18 mouse cellular contexts compared by ENCODE assay signal in the genomic region with DNA sequence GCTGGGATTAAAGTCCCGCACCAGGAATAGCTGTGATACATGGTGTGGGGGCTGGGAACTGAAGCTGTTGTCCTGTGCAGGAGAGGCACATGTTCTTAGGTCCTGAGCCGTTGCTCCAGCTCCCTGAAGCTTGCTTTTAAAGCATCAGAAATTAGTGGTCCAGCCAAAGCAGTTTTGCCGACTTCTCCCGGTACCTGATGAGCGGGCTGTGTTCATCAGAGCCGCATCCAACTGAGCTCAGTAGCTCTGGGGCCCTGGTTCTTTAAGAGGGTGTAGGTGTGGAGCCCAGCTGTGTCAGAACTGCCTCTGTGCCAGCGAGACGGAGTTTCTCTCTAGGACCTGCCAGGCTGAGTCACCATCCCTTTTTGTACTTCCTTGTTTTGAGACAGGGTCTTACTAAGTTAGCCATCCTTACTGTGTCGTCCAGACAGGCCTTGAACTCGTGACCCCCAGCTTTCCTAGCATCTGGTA. TPM values are rescaled to one million over a fixed set of nuclear protein-coding genes. Genes with fewer than 3 reads are reported as not detected.
DNase-seq lines count a peak whose midpoint lies in the region; ATAC-seq and TF ChIP-seq lines count a peak whose summit lies in the region.
"Had no signal": no experiment of that assay in that cellular context is flagged by ENCODE, and none has a peak within 500 bp of the region (broad histone marks: within the 10 kb centered on the region; RNA-seq: fewer than 3 reads in every experiment).

No protein-coding gene starts in this region.

- H3K27ac ChIP-seq in CH12.LX (ENCODE audit: insufficient read depth, low read depth): peak overlapping the region; percentile 75
- H3K27ac ChIP-seq in bone marrow, adult 2 months (ENCODE audit: control insufficient read depth, insufficient read depth, low read depth, low read length, poor library complexity): peak overlapping the region; percentile 52
- no peak overlapping the region for H3K27ac ChIP-seq in forebrain, embryonic 14.5 days (ENCODE audit: low read depth, low read length)
- H3K27ac ChIP-seq: forebrain, embryonic 15.5 days; liver, embryonic 15.5 days; stomach, embryonic 15.5 days had no signal

- peak overlapping the region; percentile 51 for H3K9ac ChIP-seq in CH12.LX (ENCODE audit: insufficient read depth, low read depth)
- no peak overlapping the region for H3K9ac ChIP-seq in forebrain, embryonic 14.5 days (ENCODE audit: low read length)
- H3K9ac ChIP-seq: forebrain, embryonic 15.5 days; liver, embryonic 15.5 days; stomach, embryonic 15.5 days had no signal

- no peak for TF ChIP-seq CTCF in CH12.LX (conservative IDR thresholded peaks at IDR 0.05 in 1 of 2, IDR thresholded peaks at IDR 0.05 in 1 of 2; ENCODE audit: low read depth in 2 of 2, low read length in 2 of 2)
- no peak for TF ChIP-seq CTCF in bone marrow, adult 2 months (IDR thresholded peaks at IDR 0.05; ENCODE audit: control insufficient read depth, insufficient read depth, low read length)

- TF ChIP-seq RAD21 in CH12.LX (IDR thresholded peaks at IDR 0.05; ENCODE audit: low read depth, low read length): no peak; the same call in none of the 2 replicates

- DNase-seq in left cerebral cortex, postnatal 25 days (ENCODE audit: low spot score in 2 of 2): peak; percentile 16 to 67
- no peak for DNase-seq in left cerebral cortex, postnatal 10 days (ENCODE audit: extremely low spot score in 1 of 2, low spot score in 2 of 2)
- DNase-seq in CH12.LX (ENCODE audit: extremely low read depth): peak; percentile 83
- no peak for DNase-seq in embryo, embryonic 10 days (ENCODE audit: low spot score)
- no peak for DNase-seq in forebrain, embryonic 14.5 days (ENCODE audit: low spot score)
- DNase-seq: cerebellum, adult 18-20 months had no signal

- no peaks in the 10 kb centered on the region for H3K27me3 ChIP-seq in CH12.LX (replicated peaks)
- no peaks in the 10 kb centered on the region for H3K27me3 ChIP-seq in forebrain, embryonic 14.5 days (replicated peaks; ENCODE audit: control insufficient read depth, insufficient read depth, low read length)
- H3K27me3 ChIP-seq: forebrain, embryonic 15.5 days; stomach, embryonic 15.5 days had no signal

- peaks cover 5 to 49% of the 10 kb centered on the region in 2 experiments for H3K36me3 ChIP-seq in CH12.LX (replicated peaks in 1 of 2; ENCODE audit: control insufficient read depth in 1 of 2, insufficient read depth in 1 of 2, low read length in 1 of 2)
- H3K36me3 ChIP-seq in forebrain, embryonic 14.5 days (ENCODE audit: control insufficient read depth, insufficient read depth, low read length): 0 out of 2 replicates have a peak, but pooled peaks cover 6% of the 10 kb centered on the region
- H3K36me3 ChIP-seq: forebrain, embryonic 15.5 days; stomach, embryonic 15.5 days had no signal

- peaks cover 8% of the 10 kb centered on the region for H3K9me3 ChIP-seq in CH12.LX (replicated peaks; ENCODE audit: low read length)
- no peaks in the 10 kb centered on the region for H3K9me3 ChIP-seq in forebrain, embryonic 14.5 days (replicated peaks; ENCODE audit: control insufficient read depth, low read length)
- H3K9me3 ChIP-seq: forebrain, embryonic 15.5 days; liver, embryonic 15.5 days; stomach, embryonic 15.5 days had no signal

- peak; percentile 64; the same call in 1 of the 2 replicates for TF ChIP-seq EP300 in CH12.LX (IDR thresholded peaks at IDR 0.05; ENCODE audit: low read length)

- intact Hi-C loops in left cerebral cortex, postnatal 25 days (cut with DNase I): no loop called here
- intact Hi-C loops in left cerebral cortex, postnatal 10 days (cut with DNase I): no loop called here

- peak overlapping the region; percentile 53 for H3K4me2 ChIP-seq in CH12.LX (ENCODE audit: insufficient read depth, low read depth, poor library complexity, severe bottlenecking)
- H3K4me2 ChIP-seq in forebrain, embryonic 14.5 days (ENCODE audit: low read length): no peak overlapping the region
- H3K4me2 ChIP-seq: forebrain, embryonic 15.5 days; liver, embryonic 15.5 days; stomach, embryonic 15.5 days had no signal

- in situ Hi-C loops in CH12.LX (cut with MboI; ENCODE audit: low pct_ligation_motif_present, low pct_unique_long_range_greater_than_20kb, low sequenced_read_pairs): no loop called here

- peaks cover 19 to 30% of the 10 kb centered on the region in 2 experiments for H3K4me1 ChIP-seq in CH12.LX (ENCODE audit: control insufficient read depth in 1 of 2, insufficient read depth in 2 of 2)
- H3K4me1 ChIP-seq in bone marrow, adult 2 months (ENCODE audit: control insufficient read depth, insufficient read depth, low read length): peaks cover 5% of the 10 kb centered on the region
- H3K4me1 ChIP-seq in forebrain, embryonic 14.5 days (ENCODE audit: control insufficient read depth, insufficient read depth, low read length): no peaks in the 10 kb centered on the region
- H3K4me1 ChIP-seq: forebrain, embryonic 15.5 days; liver, embryonic 15.5 days; stomach, embryonic 15.5 days had no signal

- no peaks in the 10 kb centered on the region for H3K79me2 ChIP-seq in CH12.LX (replicated peaks; ENCODE audit: control insufficient read depth, extremely low read depth, insufficient read depth, poor library complexity, severe bottlenecking)

- peak; percentile 69 for TF ChIP-seq POLR2A in CH12.LX (IDR thresholded peaks at IDR 0.05; ENCODE audit: low read depth, low read length)
- TF ChIP-seq POLR2A in bone marrow, adult 2 months (IDR thresholded peaks at IDR 0.05; ENCODE audit: borderline replicate concordance, control insufficient read depth, low read depth, low read length): 0 out of 2 replicates have a peak, but pooled peaks have one; percentile 9

- dilution Hi-C loops in CH12.LX (cut with MboI; ENCODE audit: extremely low pct_ligation_motif_present, extremely low pct_unique_long_range_greater_than_20kb, low sequenced_read_pairs): no loop called here

- WGBS in bone marrow, adult 2 months: 20% methylated on average over 10 of the region's 10 CpGs
- WGBS in forebrain, embryonic 14.5 days: 81% methylated on average over 10 of the region's 10 CpGs

- H3K4me3 ChIP-seq in CH12.LX (replicated peaks in 1 of 3; ENCODE audit: low read depth in 2 of 3, low read length in 2 of 3, poor library complexity in 1 of 3): peak overlapping the region; percentile 42 to 56 (median 54)
- H3K4me3 ChIP-seq in bone marrow, adult 2 months (replicated peaks; ENCODE audit: control insufficient read depth, low read depth, low read length): no peak overlapping the region
- H3K4me3 ChIP-seq in forebrain, embryonic 14.5 days (ENCODE audit: low read depth, low read length): no peak overlapping the region
- H3K4me3 ChIP-seq: forebrain, embryonic 15.5 days; liver, embryonic 15.5 days; megakaryocyte, embryonic 14.5 days; stomach, embryonic 15.5 days had no signal

- ATAC-seq in neutrophil, adult 5-6 weeks (ENCODE audit: extremely low read depth, insufficient number of reproducible peaks, low FRiP score, poor library complexity, severe bottlenecking): peak; percentile 62
- ATAC-seq in forebrain, embryonic 14.5 days: no peak
- ATAC-seq: forebrain, embryonic 15.5 days; intestine, embryonic 16.5 days had no signal

TF ChIP-seq in CH12.LX, 34 proteins besides CTCF, POLR2A, EP300 and RAD21 (continues in another document):
- TF ChIP-seq MEF2A (IDR thresholded peaks at IDR 0.05; ENCODE audit: borderline replicate concordance, low read depth, low read length) (peak; percentile 98), ETS1 (conservative IDR thresholded peaks at IDR 0.05; ENCODE audit: low read depth, low read length) (peak; percentile 64), POLR2AphosphoS2 (IDR thresholded peaks at IDR 0.05; ENCODE audit: low read depth, low read length) (no peak), IRF4 (IDR thresholded peaks at IDR 0.05; ENCODE audit: low read depth, low read length) (peak; percentile 55; the same call in 1 of the 2 replicates), KAT2A (IDR thresholded peaks at IDR 0.05; ENCODE audit: insufficient replicate concordance, low read length) (no peak), BHLHE40 (IDR thresholded peaks at IDR 0.05; ENCODE audit: low read depth, low read length) (no peak; the same call in 1 of the 2 replicates), ZNF384 (IDR thresholded peaks at IDR 0.05; ENCODE audit: low read depth, low read length) (no peak), CHD2 (IDR thresholded peaks at IDR 0.05; ENCODE audit: low read length) (peak; percentile 59; the same call in 1 of the 2 replicates), USF1 (IDR thresholded peaks at IDR 0.05; ENCODE audit: low read depth, low read length) (no peak), USF2 (conservative IDR thresholded peaks at IDR 0.05; ENCODE audit: low read depth, low read length) (no peak), RCOR1 (conservative IDR thresholded peaks at IDR 0.05; ENCODE audit: low read depth, low read length) (peak; percentile 76; the same call in 1 of the 2 replicates)

RNA-seq across cellular contexts. Expression of a gene that starts 8.2 kb away (rescaled TPM):
- 10 to 100 TPM; 22.0 to 24.4 TPM for total RNA-seq in left cerebral cortex, postnatal 25 days (2021)
- total RNA-seq in left cerebral cortex, postnatal 10 days (2021): 10 to 100 TPM; 18.7 to 18.9 TPM
- total RNA-seq in CH12.LX (2012; rRNA removed) (30.7 and 34.4 TPM in 2 replicates), CH12.LX (2014; rRNA removed) (43.3 and 50.1 TPM in 2 replicates)
- polyA plus RNA-seq in CH12.LX (2012; ENCODE audit: insufficient read length, low read depth): 47.7 and 52.1 TPM in 2 replicates
- polyA plus RNA-seq in bone marrow, adult 2 months (2011; ENCODE audit: insufficient read depth, insufficient read length, low replicate concordance, missing spikeins): 3.9 and 8.5 TPM in 2 replicates
- 13.4 and 18.4 TPM in 2 replicates for total RNA-seq in neutrophil, adult 5-6 weeks (2017)
- polyA plus RNA-seq in forebrain, embryonic 14.5 days (2014; fragmentation: Nextera tagmentation; extraction: Ambion mirVana): 19.8 and 22.6 TPM in 2 replicates

RNA-seq across cellular contexts. Expression of a gene that starts 9.3 kb away (rescaled TPM):
- 10 to 100 TPM; 22.5 to 25.6 TPM for total RNA-seq in left cerebral cortex, postnatal 25 days (2021)
- total RNA-seq in left cerebral cortex, postnatal 10 days (2021): 10 to 100 TPM; 21.4 to 23.7 TPM
- total RNA-seq in CH12.LX (2012; rRNA removed) (6.0 and 6.6 TPM in 2 replicates), CH12.LX (2014; rRNA removed) (7.0 and 7.6 TPM in 2 replicates)
- polyA plus RNA-seq in CH12.LX (2012; ENCODE audit: insufficient read length, low read depth): 12.5 and 14.5 TPM in 2 replicates
- 4.0 and 6.2 TPM in 2 replicates for polyA plus RNA-seq in bone marrow, adult 2 months (2011; ENCODE audit: insufficient read depth, insufficient read length, low replicate concordance, missing spikeins)
- 3.8 and 4.3 TPM in 2 replicates for total RNA-seq in neutrophil, adult 5-6 weeks (2017)
- 10.5 and 12.5 TPM in 2 replicates for polyA plus RNA-seq in forebrain, embryonic 14.5 days (2014; fragmentation: Nextera tagmentation; extraction: Ambion mirVana)

RNA-seq across cellular contexts. Expression of a gene that starts 26.1 kb away (rescaled TPM):
- total RNA-seq in left cerebral cortex, postnatal 25 days (2021): not detected
- total RNA-seq in left cerebral cortex, postnatal 10 days (2021): not detected
- total RNA-seq in CH12.LX (2012; rRNA removed): not detected in 2 replicates
- total RNA-seq in CH12.LX (2014; rRNA removed): not detected in 2 replicates
- not detected in 2 replicates for polyA plus RNA-seq in CH12.LX (2012; ENCODE audit: insufficient read length, low read depth)
- not detected in 2 replicates for polyA plus RNA-seq in bone marrow, adult 2 months (2011; ENCODE audit: insufficient read depth, insufficient read length, low replicate concordance, missing spikeins)
- 0.23 TPM in 1 of 2 replicates, not detected in the other for total RNA-seq in neutrophil, adult 5-6 weeks (2017)
- polyA plus RNA-seq in forebrain, embryonic 14.5 days (2014; fragmentation: Nextera tagmentation; extraction: Ambion mirVana): not detected in 2 replicates
- total RNA-seq: heart, adult 8-10 months; heart, postnatal 36 days; layer of hippocampus, adult 18-20 months; left cerebral cortex, postnatal 36 days had no signal
- polyA plus RNA-seq: embryonic facial prominence, embryonic 11.5 days; forebrain, embryonic 15.5 days; stomach, embryonic 15.5 days had no signal

Comparison
In these comparisons a context has a peak if more than half of its experiments do, and no peak if none do; other contexts are left out.
1. DNase-seq: peak in left cerebral cortex, postnatal 25 days (2 of 2) and CH12.LX (single experiment); none in left cerebral cortex, postnatal 10 days (0 of 2), embryo, embryonic 10 days (single experiment) and forebrain, embryonic 14.5 days (single experiment).
2. H3K4me3 ChIP-seq: peak in CH12.LX (3 of 3); none in bone marrow, adult 2 months (single experiment) and forebrain, embryonic 14.5 days (single experiment).